40 mouse cellular contexts compared by ENCODE assay signal in genomic region chr4:107193841-107194240, GRCm38 (mm10). TPM values are rescaled to one million over a fixed set of nuclear protein-coding genes. Genes with fewer than 3 reads are reported as not detected.
DNase-seq lines count a peak whose midpoint lies in the region; ATAC-seq and TF ChIP-seq lines count a peak whose summit lies in the region.
"Had no signal": no experiment of that assay in that cellular context is flagged by ENCODE, and none has a peak within 500 bp of the region (broad histone marks: within the 10 kb centered on the region; RNA-seq: fewer than 3 reads in every experiment).

No protein-coding gene starts in this region.

- TF ChIP-seq EP300 in stomach, postnatal 0 days (optimal IDR thresholded peaks at IDR 0.05), result no peak

- peak; percentile 21; the same call in 1 of the 2 replicates for TF ChIP-seq CTCF in layer of hippocampus, adult 2 months (conservative IDR thresholded peaks at IDR 0.05)
- peak; percentile 24; the same call in 1 of the 2 replicates for TF ChIP-seq CTCF in stomach, postnatal 0 days (IDR thresholded peaks at IDR 0.05; ENCODE audit: low read depth)

- H3K9me3 ChIP-seq in stomach, postnatal 0 days (ENCODE audit: control insufficient read depth, low read length), result no peaks in the 10 kb centered on the region
- no peaks in the 10 kb centered on the region for H3K9me3 ChIP-seq in forebrain, embryonic 10.5 days
- H3K9me3 ChIP-seq: embryonic facial prominence, embryonic 10.5 days; embryonic facial prominence, embryonic 15.5 days; forebrain, embryonic 13.5 days; G1E; heart, embryonic 13.5 days; kidney, embryonic 15.5 days had no signal

- peaks cover 31% of the 10 kb centered on the region for H3K36me3 ChIP-seq in stomach, postnatal 0 days (ENCODE audit: control insufficient read depth, insufficient read depth, low read length)
- peaks cover 96% of the 10 kb centered on the region for H3K36me3 ChIP-seq in forebrain, embryonic 10.5 days (replicated peaks)

- no peaks in the 10 kb centered on the region for H3K27me3 ChIP-seq in stomach, postnatal 0 days (ENCODE audit: control insufficient read depth, insufficient read depth, low read length)
- no peaks in the 10 kb centered on the region for H3K27me3 ChIP-seq in forebrain, embryonic 10.5 days (ENCODE audit: poor library complexity, severe bottlenecking)
- H3K27me3 ChIP-seq: embryonic facial prominence, embryonic 15.5 days; forebrain, embryonic 13.5 days; heart, embryonic 13.5 days; kidney, embryonic 15.5 days had no signal

- H3K4me3 ChIP-seq in layer of hippocampus, adult 2 months, result no peak overlapping the region
- H3K4me3 ChIP-seq in stomach, postnatal 0 days (ENCODE audit: low read depth, low read length), result no peak overlapping the region
- H3K4me3 ChIP-seq in forebrain, embryonic 10.5 days, result no peak overlapping the region
- H3K4me3 ChIP-seq: embryonic facial prominence, embryonic 10.5 days; embryonic facial prominence, embryonic 15.5 days; forebrain, embryonic 13.5 days; heart, adult 2 months; heart, embryonic 13.5 days; kidney, embryonic 15.5 days had no signal

- 94% methylated on average over 3 of the region's 3 CpGs for WGBS in stomach, postnatal 0 days
- WGBS in forebrain, embryonic 10.5 days, result 94% methylated on average over 3 of the region's 3 CpGs

- H3K27ac ChIP-seq in layer of hippocampus, adult 2 months, result no peak overlapping the region
- no peak overlapping the region for H3K27ac ChIP-seq in stomach, postnatal 0 days (replicated peaks)
- H3K27ac ChIP-seq in forebrain, embryonic 10.5 days, result no peak overlapping the region
- H3K27ac ChIP-seq: embryonic facial prominence, embryonic 10.5 days; embryonic facial prominence, embryonic 15.5 days; forebrain, embryonic 13.5 days; heart, adult 2 months; heart, embryonic 13.5 days; hindbrain, embryonic 14.5 days; kidney, embryonic 15.5 days; liver, embryonic 14.5 days had no signal

- H3K9ac ChIP-seq in stomach, postnatal 0 days (ENCODE audit: low read length), result no peak overlapping the region
- H3K9ac ChIP-seq: embryonic facial prominence, embryonic 15.5 days; forebrain, embryonic 13.5 days; heart, embryonic 13.5 days; hindbrain, embryonic 14.5 days; kidney, embryonic 15.5 days; liver, embryonic 14.5 days had no signal

- no peak overlapping the region for H3K4me2 ChIP-seq in stomach, postnatal 0 days (replicated peaks; ENCODE audit: low read depth)
- H3K4me2 ChIP-seq: embryonic facial prominence, embryonic 15.5 days; forebrain, embryonic 13.5 days; heart, embryonic 13.5 days; hindbrain, embryonic 14.5 days; kidney, embryonic 15.5 days had no signal

- DNase-seq in layer of hippocampus, adult 2 months (ENCODE audit: low spot score in 2 of 2), result no peak
- no peak for DNase-seq in layer of hippocampus, postnatal 10 days (ENCODE audit: low spot score in 2 of 2)
- no peak for DNase-seq in stomach, postnatal 0 days (ENCODE audit: low spot score)
- no peak for DNase-seq in left cerebral cortex, adult 11 months (ENCODE audit: low spot score)
- no peak for DNase-seq in forebrain, embryonic 10.5 days (ENCODE audit: extremely low spot score, low spot score)
- DNase-seq: adrenal gland, postnatal 36 days; cerebellum, adult 18-20 months; cerebellum, postnatal 10 days; gastrocnemius, postnatal 25 days; heart, adult 2 months; heart, postnatal 10 days; kidney, adult 11 months; kidney, postnatal 36 days; layer of hippocampus, postnatal 36 days; liver; lung, adult 2 months; lung, postnatal 10 days; midbrain, embryonic 14.5 days; right cerebral cortex, adult 18-20 months; spleen, adult 18-20 months; thymus, adult 2 months; thymus, postnatal 36 days had no signal

- no peaks in the 10 kb centered on the region for H3K4me1 ChIP-seq in stomach, postnatal 0 days (replicated peaks; ENCODE audit: control insufficient read depth, insufficient read depth)
- no peaks in the 10 kb centered on the region for H3K4me1 ChIP-seq in forebrain, embryonic 10.5 days
- H3K4me1 ChIP-seq: embryonic facial prominence, embryonic 10.5 days; embryonic facial prominence, embryonic 15.5 days; forebrain, embryonic 13.5 days; heart, embryonic 13.5 days; kidney, embryonic 15.5 days had no signal

- peak; percentile 29 for ATAC-seq in CD4-positive, CD25-positive, alpha-beta regulatory T cell, adult 4 months
- peak; percentile 63; the same call in 1 of the 2 replicates for ATAC-seq in granulocyte monocyte progenitor cell, adult 5-6 weeks (replicated peaks; ENCODE audit: poor library complexity, severe bottlenecking)
- no peak for ATAC-seq in stomach, postnatal 0 days (ENCODE audit: low FRiP score, low TSS enrichment)
- ATAC-seq: forebrain, embryonic 13.5 days; inflammation-experienced regulatory T-cells, adult 6 months had no signal

RNA-seq across cellular contexts. Expression of gene Tceanc2, which starts 14.9 kb away (rescaled TPM):
- total RNA-seq in layer of hippocampus, adult 2 months (2021), result 10 to 100 TPM; 14.6 to 18.0 TPM
- 10 to 100 TPM; 22.3 to 23.0 TPM for total RNA-seq in layer of hippocampus, postnatal 10 days (2021)
- 10 to 100 TPM; 19.4 to 19.8 TPM for polyA plus RNA-seq in CD4-positive, CD25-positive, alpha-beta regulatory T cell, adult 4 months (2017; shearing (Covaris generic))
- 17.6 and 36.5 TPM in 2 replicates for total RNA-seq in granulocyte monocyte progenitor cell, adult 5-6 weeks (2014; fragmentation: Nextera tagmentation)
- 23.3 and 28.8 TPM in 2 replicates for total RNA-seq in granulocyte monocyte progenitor cell, adult 5-6 weeks (2017)
- polyA plus RNA-seq in stomach, postnatal 0 days (2015; fragmentation: Nextera tagmentation; extraction: Ambion mirVana), result 17.5 and 21.2 TPM in 2 replicates
- 21.4 and 33.5 TPM in 2 replicates for polyA plus RNA-seq in forebrain, embryonic 10.5 days (2016; fragmentation: Nextera tagmentation; extraction: Ambion mirVana)

RNA-seq across cellular contexts. Expression of gene Ldlrad1, which starts 15.1 kb away (rescaled TPM):
- not detected for total RNA-seq in layer of hippocampus, adult 2 months (2021)
- not detected for total RNA-seq in layer of hippocampus, postnatal 10 days (2021)
- under 1 TPM in 1 of 2 experiments, not detected in 1; 0.30 TPM for polyA plus RNA-seq in CD4-positive, CD25-positive, alpha-beta regulatory T cell, adult 4 months (2017; shearing (Covaris generic))
- not detected in 2 replicates for total RNA-seq in granulocyte monocyte progenitor cell, adult 5-6 weeks (2014; fragmentation: Nextera tagmentation)
- not detected in 2 replicates for total RNA-seq in granulocyte monocyte progenitor cell, adult 5-6 weeks (2017)
- 0.08 TPM in 2 replicates for polyA plus RNA-seq in stomach, postnatal 0 days (2015; fragmentation: Nextera tagmentation; extraction: Ambion mirVana)
- not detected in 2 replicates for polyA plus RNA-seq in forebrain, embryonic 10.5 days (2016; fragmentation: Nextera tagmentation; extraction: Ambion mirVana)
- total RNA-seq: adrenal gland, adult 18-20 months; adrenal gland, postnatal 36 days; gastrocnemius, adult 18-20 months; gastrocnemius, postnatal 25 days; heart, adult 2 months; heart, postnatal 10 days; layer of hippocampus, postnatal 36 days; left cerebral cortex, postnatal 10 days had no signal
- polyA plus RNA-seq: brain, embryonic 14.5 days; cortical plate, adult 2 months; embryonic facial prominence, embryonic 10.5 days; forebrain, embryonic 13.5 days; G1E; heart, embryonic 13.5 days; hindbrain, embryonic 14.5 days; kidney, embryonic 15.5 days; limb, embryonic 11.5 days; liver, embryonic 14.5 days; midbrain, embryonic 14.5 days; neural tube, embryonic 11.5 days had no signal

RNA-seq across cellular contexts. Expression of gene Tmem59, which starts 15.6 kb away (rescaled TPM):
- total RNA-seq in layer of hippocampus, adult 2 months (2021), result 100 to 1,000 TPM; 207 TPM
- 100 to 1,000 TPM; 154 to 161 TPM for total RNA-seq in layer of hippocampus, postnatal 10 days (2021)
- 100 to 1,000 TPM; 439 to 478 TPM for polyA plus RNA-seq in CD4-positive, CD25-positive, alpha-beta regulatory T cell, adult 4 months (2017; shearing (Covaris generic))
- total RNA-seq in granulocyte monocyte progenitor cell, adult 5-6 weeks (2014; fragmentation: Nextera tagmentation), result 154 and 171 TPM in 2 replicates
- 140 and 182 TPM in 2 replicates for total RNA-seq in granulocyte monocyte progenitor cell, adult 5-6 weeks (2017)
- 473 and 483 TPM in 2 replicates for polyA plus RNA-seq in stomach, postnatal 0 days (2015; fragmentation: Nextera tagmentation; extraction: Ambion mirVana)
- polyA plus RNA-seq in forebrain, embryonic 10.5 days (2016; fragmentation: Nextera tagmentation; extraction: Ambion mirVana), result 244 and 249 TPM in 2 replicates

RNA-seq across cellular contexts. Expression of gene Lrrc42, which starts 59.5 kb away (rescaled TPM):
- total RNA-seq in layer of hippocampus, adult 2 months (2021), result 10 to 100 TPM; 31.7 to 33.4 TPM
- total RNA-seq in layer of hippocampus, postnatal 10 days (2021), result 10 to 100 TPM; 39.5 to 41.2 TPM
- 10 to 100 TPM; 17.8 to 22.9 TPM for polyA plus RNA-seq in CD4-positive, CD25-positive, alpha-beta regulatory T cell, adult 4 months (2017; shearing (Covaris generic))
- total RNA-seq in granulocyte monocyte progenitor cell, adult 5-6 weeks (2014; fragmentation: Nextera tagmentation), result 20.4 and 21.8 TPM in 2 replicates
- total RNA-seq in granulocyte monocyte progenitor cell, adult 5-6 weeks (2017), result 2.5 and 4.7 TPM in 2 replicates
- 28.1 and 29.3 TPM in 2 replicates for polyA plus RNA-seq in stomach, postnatal 0 days (2015; fragmentation: Nextera tagmentation; extraction: Ambion mirVana)
- polyA plus RNA-seq in forebrain, embryonic 10.5 days (2016; fragmentation: Nextera tagmentation; extraction: Ambion mirVana), result 89.5 and 95.6 TPM in 2 replicates

RNA-seq across cellular contexts. Expression of gene Hspb11, which starts 59.6 kb away (rescaled TPM):
- total RNA-seq in layer of hippocampus, adult 2 months (2021), result 10 to 100 TPM; 22.9 to 26.0 TPM
- total RNA-seq in layer of hippocampus, postnatal 10 days (2021), result 10 to 100 TPM; 21.1 to 22.4 TPM
- polyA plus RNA-seq in CD4-positive, CD25-positive, alpha-beta regulatory T cell, adult 4 months (2017; shearing (Covaris generic)), result 10 to 100 TPM; 23.8 to 30.6 TPM
- total RNA-seq in granulocyte monocyte progenitor cell, adult 5-6 weeks (2014; fragmentation: Nextera tagmentation), result 7.8 and 18.0 TPM in 2 replicates
- 7.9 and 14.2 TPM in 2 replicates for total RNA-seq in granulocyte monocyte progenitor cell, adult 5-6 weeks (2017)
- 32.7 and 33.0 TPM in 2 replicates for polyA plus RNA-seq in stomach, postnatal 0 days (2015; fragmentation: Nextera tagmentation; extraction: Ambion mirVana)
- 20.6 and 23.2 TPM in 2 replicates for polyA plus RNA-seq in forebrain, embryonic 10.5 days (2016; fragmentation: Nextera tagmentation; extraction: Ambion mirVana)
